Mouse (Mus musculus): Measurements from ENCODE around the gene 4933411K16Rik.

DNA sequence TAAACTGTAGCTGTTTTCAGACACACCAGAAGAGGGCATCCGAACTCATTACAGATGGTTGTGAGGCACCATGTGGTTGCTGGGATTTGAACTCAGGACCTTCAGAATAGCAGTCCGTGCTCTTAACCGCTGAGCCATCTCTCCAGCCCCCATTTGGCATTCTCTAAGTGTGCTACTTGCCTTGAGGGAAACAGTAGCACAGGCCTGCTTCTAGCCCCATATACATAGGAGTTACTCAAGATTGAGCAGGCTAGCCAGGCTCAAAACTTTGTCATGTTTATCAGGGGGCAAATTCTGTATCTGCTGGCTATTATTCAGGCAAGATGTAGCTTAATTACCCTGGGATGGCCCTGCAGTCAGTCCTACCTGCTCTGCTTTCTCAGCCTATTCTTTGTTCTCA is 697 bp upstream of the 4933411K16Rik start:
- no peak for TF ChIP-seq POLR2A (IDR thresholded peaks at IDR 0.05; ENCODE audit: control insufficient read depth, low read depth, low read length)
- TF ChIP-seq CTCF (IDR thresholded peaks at IDR 0.05; ENCODE audit: control insufficient read depth, insufficient read depth, insufficient replicate concordance, low read depth, low read length): no peak

All from testis, adult 2 months (tissue).